Mouse (Mus musculus) forelimb bud, embryonic 11.5 days (tissue): ENCODE results near the gene Cntfr.
"Not testable (repeated sequence)": the region's sequence is repeated elsewhere in the genome, so short reads cannot be mapped to it uniquely, and the experiment has no call there.

Source experiments
- DNase-seq: peaks from one replicate; pipeline ENCODE4 v3.0.0-alpha.2; 2012; ENCODE audit warnings: low read depth, low spot score

Gene Cntfr

DNA sequence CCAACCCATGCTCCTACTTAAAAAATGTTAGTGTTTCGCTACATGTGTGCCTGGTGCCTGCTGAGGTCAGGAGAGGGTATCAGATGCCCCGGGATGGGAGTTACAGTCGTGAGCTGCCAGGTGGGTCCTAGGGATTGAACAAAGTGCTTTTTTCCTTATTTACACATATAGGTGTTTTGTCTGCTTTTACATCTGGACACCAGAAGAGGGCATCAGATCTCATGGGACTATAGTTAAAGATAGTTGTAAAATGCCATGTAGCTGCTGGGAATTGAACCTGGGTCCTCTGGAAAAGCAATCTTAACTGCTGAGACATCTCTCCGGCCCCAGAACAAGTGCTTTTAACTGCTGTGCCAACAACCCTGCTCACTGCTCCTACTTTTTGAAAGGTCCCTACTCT is 13.3 kb upstream of the Cntfr start:
- DNase-seq = no peak

DNA sequence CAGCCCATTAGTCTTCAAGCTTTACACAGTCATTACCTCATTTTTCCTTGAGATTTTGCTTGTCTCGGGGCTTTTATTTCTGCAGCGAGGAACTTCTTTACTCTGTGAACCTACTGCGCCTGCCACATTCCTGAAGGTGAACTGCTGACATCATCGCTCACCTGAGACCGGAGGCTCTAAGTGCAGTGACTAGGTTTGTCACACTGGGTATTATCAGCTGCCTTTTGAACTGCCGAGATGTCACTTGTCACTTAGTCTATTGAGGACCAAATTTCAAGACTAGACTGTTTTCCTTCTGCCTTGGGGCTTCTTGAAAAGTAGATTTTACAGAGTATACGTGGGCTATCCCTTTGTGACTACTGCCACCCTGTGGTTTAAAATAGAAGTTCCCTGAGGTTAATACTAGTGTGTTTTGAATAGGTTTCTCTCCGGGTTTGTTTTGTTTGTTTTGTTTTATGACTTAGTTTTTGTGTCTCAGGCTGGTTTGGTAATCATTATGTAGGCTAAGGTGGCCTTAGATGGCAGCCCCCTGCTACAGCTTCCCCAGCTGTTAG is 11.4 kb upstream of the Cntfr start:
- peak; percentile 69 for DNase-seq

DNA sequence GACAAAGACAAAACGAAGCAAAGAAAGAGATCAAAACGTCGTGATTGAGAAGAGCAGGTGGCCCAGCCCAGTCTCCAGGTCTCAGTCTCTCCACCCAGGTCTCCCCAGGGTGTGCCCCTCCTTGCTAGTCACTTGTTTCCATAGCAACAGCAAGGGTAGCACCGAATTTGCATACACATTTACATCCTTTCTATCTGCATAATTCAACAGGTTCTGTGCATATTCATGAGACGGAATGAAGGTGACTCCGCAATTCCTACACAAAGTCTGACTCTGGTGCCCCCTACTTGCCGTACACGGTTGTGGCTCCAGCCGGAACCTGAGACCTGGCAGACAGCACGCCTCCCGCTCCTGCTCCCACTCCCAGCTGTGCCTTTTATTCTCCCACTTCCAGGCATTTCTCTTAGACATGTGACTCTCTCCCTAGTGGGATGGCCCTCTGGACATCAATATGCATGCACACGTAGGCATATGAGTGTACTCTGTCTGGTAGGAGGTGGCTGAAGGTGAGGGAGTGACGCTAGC is 10.2 kb upstream of the Cntfr start:
- DNase-seq = peak; percentile 74

- no peak for DNase-seq
Measured at GRCm38 (mm10) chr4:41705922-41706754, 9.2 kb upstream of the Cntfr start.

- no peak for DNase-seq
Measured at GRCm38 (mm10) chr4:41704651-41705050, 7.8 kb upstream of the Cntfr start.

- not testable (repeated sequence) for DNase-seq
Measured at GRCm38 (mm10) chr4:41702226-41702625, 5.3 kb upstream of the Cntfr start.

GRCm38 (mm10) chr4:41700224-41700623 is 3.3 kb upstream of the Cntfr start:
- not testable (repeated sequence) for DNase-seq

GRCm38 (mm10) chr4:41699783-41700182 is 2.9 kb upstream of the Cntfr start, which contains the start of gene Il11ra1:
Gene Il11ra1 (plus strand): TSS chr4:41699989.
- DNase-seq = not testable (repeated sequence)

DNA sequence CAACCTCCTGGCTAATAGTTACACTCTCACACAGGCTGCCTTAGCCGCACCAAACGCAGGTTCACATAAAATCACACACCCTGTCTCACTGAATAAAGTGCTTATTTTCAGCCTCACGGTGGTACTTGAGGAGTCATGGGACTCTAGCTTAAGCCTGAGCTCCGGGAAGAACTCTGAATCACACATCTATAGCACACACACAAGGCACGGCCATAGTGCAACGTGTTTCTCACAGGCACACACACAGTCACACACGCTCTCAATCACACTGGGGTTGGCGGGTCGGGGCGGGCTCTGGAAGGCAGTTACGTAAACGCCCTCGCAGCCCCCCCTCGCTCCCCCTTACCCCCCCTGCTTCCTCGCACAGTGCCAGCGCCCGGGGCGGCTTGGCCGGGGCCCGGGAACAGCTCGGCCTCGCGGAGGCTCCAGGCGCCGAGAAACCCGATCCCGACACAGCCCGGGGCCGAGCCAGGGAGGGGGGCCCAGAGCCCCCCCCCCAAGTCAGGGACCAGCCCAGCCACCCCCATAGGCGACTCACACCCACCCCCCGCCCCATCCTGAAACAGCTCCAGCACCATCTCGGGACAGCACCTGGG is 1.6 kb upstream of the Cntfr start:
- not testable (repeated sequence) for DNase-seq

- DNase-seq = not testable (repeated sequence)
Measured at GRCm38 (mm10) chr4:41696452-41696851, 437 bp downstream of the Cntfr start.

- not testable (repeated sequence) for DNase-seq
Measured at GRCm38 (mm10) chr4:41695800-41696199, 1.1 kb downstream of the Cntfr start.

DNA sequence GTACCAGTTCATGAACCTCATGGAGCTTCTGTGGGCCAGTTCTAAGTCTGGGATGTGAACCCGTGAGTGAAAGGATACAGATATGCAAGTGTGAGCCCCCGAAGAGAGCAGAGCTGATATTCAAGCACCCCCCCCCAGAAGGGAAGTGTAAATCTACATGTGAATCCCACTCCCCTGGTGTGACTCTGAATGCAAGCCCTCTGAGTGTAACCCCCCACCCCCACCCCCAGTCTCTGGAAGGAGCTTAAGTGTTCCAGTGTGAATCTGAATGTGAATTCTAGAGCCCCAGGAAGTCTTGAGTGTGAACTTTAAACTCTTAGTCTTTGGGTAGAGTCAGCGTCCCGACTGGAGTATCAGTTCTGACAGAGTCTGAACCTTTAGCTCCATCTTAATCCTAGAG is 3.4 kb downstream of the Cntfr start:
- not testable (repeated sequence) for DNase-seq

DNA sequence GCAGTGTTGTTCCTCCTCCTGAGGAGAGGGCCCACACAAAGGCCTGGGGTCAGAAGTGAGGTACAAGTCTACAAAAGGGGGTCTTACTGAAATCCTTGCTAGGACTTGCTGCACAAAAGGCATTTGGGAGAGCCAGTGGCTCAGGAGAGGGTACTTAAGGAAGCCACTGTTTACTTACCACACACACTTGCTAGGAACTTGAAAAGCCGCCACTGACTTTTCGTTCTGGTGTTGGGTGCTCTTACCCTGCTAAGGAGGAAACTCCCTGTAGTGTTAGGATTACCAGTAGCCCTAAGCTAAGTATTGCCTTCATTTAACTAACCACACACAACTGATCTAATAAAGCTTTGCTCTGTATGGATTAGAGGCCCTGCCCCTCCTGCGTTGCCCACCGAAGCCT is 6.9 kb downstream of the Cntfr start:
- DNase-seq = not testable (repeated sequence)

GRCm38 (mm10) chr4:41688562-41688961 is 8.3 kb downstream of the Cntfr start:
- not testable (repeated sequence) for DNase-seq

DNA sequence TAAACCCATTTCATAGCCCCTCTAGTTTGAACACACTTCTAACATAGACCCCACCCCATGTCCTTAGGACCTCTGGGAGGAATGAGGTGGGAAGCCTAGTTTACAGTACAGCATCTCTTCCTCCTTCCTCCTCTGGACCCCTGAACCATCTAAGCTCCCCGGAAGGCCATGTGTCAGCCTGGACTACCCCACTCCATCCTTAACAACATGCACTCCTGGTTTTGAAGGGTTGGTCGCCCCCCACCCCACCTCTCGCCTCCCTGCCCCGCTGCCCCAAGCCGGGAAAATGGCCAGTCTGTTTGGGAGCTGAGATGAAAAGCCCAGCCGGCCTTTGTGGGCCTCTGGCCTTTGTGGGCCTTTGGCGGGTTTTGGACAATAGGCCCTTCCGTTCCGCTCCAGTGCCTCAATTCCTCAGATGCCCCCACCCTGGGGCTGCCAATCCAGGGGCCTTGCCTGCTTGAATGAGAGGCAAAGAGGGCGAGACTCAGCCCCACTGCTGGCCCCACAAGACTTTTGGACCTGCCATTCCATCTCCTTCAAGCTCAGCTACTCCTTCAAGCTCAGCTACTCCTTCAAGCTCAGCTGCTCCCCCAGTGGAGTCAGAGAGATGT is 10.9 kb downstream of the Cntfr start:
- DNase-seq = not testable (repeated sequence)

DNA sequence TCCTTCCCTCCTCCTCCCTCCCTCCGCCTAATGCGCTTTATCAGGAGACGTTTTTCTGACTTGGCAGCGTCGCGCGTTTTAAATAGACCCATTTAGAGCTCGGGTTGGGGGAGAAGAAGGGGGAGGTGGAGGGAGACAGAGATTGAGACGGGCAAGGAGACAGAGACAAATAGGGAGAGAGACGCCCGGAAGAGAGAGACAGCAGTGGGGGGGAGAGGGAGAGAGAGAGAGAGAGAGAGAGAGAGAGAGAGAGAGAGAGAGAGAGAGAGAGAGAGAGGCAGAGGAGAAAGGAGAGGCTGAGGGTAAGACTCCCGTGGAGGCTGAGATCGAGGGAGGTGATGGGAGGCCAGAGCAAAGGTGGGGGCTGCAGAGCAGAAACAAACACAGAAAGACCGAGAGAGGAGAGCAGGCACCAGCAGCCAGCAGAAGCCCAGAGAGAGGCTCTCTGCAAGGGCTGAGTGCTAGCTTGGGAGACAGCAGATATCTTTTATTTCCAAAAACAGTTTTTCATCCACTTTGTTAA is 11.9 kb downstream of the Cntfr start:
- DNase-seq = not testable (repeated sequence)

DNA sequence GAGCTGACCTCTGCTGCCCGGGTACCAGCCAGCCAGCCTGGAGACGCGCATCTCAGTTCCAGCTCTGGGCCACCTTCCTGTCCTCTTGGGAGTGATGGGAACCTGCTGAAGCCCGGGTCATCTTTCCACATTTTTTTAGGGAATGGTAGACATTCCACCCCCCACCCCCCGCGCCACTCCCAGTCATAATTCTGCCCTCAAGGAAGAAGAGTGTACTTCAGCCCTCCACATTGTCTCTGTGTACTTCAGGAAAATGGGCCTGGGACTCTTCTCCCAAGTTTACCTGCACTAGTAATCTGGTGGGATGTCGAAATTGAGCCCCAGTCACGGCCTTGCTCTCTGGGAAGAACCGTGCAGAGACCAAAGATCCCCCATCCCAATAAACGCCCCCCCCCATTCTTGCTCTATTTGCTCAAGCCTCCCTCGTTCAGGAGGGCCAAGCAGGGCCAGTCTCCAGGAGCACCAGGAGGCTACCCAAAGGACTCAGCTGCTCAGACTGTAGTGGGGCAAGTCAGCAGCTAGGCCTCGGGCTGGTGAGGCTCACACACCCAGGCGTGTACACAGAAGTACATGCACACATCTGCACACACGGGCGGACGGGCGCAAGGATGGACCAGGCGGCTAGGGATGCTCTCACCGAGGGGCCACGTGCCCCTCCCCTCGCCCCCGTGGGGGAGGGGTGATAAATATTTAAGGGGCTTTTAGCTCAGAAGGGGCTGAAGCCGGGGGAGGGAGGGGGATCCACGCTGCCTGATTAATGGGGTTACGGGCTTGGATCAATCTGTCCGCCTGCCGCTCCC is 12.6 kb downstream of the Cntfr start:
- not testable (repeated sequence) for DNase-seq

DNA sequence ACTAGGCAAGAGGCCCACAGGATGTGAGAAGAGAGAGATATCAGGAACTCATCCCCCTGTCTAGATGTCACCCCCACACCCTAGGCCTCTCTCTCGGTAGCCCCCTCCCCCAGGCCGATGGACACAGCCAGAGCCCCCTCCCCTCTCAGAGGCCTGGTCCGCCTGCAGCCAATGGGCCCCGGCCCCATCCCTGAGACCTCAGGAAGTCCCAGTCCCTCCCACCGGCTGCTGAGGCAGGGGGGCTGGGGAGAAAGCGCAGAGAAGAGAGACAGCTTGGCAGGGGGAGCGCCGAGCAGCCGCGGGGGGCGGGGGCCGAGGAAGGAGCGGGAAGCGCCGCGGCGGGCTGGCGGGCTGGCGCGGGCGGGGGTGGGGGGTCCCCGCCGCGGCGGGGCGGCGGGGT is 13.6 kb downstream of the Cntfr start:
- DNase-seq = not testable (repeated sequence)

GRCm38 (mm10) chr4:41682789-41683188 is 14.1 kb downstream of the Cntfr start:
- no peak for DNase-seq

DNA sequence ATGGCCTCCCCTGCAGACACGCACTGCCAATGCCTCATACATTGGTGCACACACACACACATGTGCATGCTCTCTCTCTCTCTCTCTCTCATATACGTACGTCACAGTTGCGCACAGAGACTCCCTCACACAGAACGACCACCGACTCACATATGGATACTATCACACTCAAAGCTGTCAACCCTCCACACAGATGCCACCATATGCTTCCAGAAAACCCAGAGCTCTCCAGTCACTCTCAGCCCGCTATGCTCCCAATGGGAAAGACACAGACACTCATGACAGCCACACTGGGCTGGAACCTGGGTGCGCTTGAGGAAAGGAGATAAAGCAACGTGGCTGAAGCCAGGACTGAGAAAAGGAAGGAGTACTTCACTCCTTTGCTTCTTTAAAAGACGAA is 14.9 kb downstream of the Cntfr start:
- DNase-seq = no peak

DNA sequence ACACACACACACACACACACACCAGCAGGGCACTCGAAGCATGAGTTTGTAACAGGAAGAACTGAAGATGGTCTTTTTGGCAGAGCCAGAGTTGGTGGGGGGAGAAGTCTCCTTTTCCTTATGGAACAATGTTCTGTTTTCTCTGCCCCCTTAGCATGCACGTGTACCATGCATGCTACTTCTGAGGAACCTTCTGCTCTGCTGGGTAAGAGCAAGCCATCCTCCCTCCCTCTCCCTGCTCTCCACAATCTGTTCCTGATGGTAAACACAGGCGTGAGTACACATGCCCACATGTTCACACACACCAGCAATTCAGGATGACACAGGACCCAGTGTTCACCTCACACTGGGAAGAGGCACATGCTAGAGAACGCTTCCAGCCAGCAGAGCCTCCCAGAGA is 15.7 kb downstream of the Cntfr start:
- no peak for DNase-seq
